Mouse (Mus musculus) lung, adult 2 months (tissue): ENCODE results near the gene Ddx58.

Source experiments
- CTCF ChIP-seq: fragments of 200-500 bp; IDR thresholded peaks from 2 replicates; pipeline ENCODE4 v1.5.1; 2011; ENCODE audit warnings: mild to moderate bottlenecking, low read length, control low read depth; ENCODE audit not compliant: insufficient read depth
- POLR2A ChIP-seq: fragments of 200-500 bp; IDR thresholded peaks from 2 replicates; pipeline ENCODE4 v1.6.1; 2011; ENCODE audit warnings: low read depth, mild to moderate bottlenecking, control low read depth, low read length, borderline replicate concordance; ENCODE audit errors: extremely low read depth

- TF ChIP-seq CTCF = no peak
- TF ChIP-seq POLR2A = no peak
These were observed 55.2 kb downstream of the Ddx58 start for GRCm38 (mm10) chr4:40184470-40184869.
